Mouse (Mus musculus) lung, postnatal 36 days (tissue): Measurements from ENCODE around the gene Ccdc180.

Experiments used
- DNase-seq: peaks from one replicate; pipeline ENCODE4 v3.0.0; 2022; ENCODE audit warnings: mixed read lengths

The Ccdc180 gene

GRCm38 (mm10) chr4:45972448-45972854, 82.3 kb downstream of the Ccdc180 start:
- peak; percentile 75 for DNase-seq

GRCm38 (mm10) chr4:45972951-45973350, 82.8 kb downstream of the Ccdc180 start:
- no peak for DNase-seq

GRCm38 (mm10) chr4:45976931-45977667, 87.0 kb downstream of the Ccdc180 start:
- DNase-seq, result no peak

GRCm38 (mm10) chr4:45979916-45980315, 89.8 kb downstream of the Ccdc180 start:
- no peak for DNase-seq

- DNase-seq, result no peak
Measured at GRCm38 (mm10) chr4:45981054-45981453, 91.0 kb downstream of the Ccdc180 start.

- DNase-seq, result peak; percentile 43
Measured at GRCm38 (mm10) chr4:45990427-45991135, 100.5 kb downstream of the Ccdc180 start.

- no peak for DNase-seq
Measured at GRCm38 (mm10) chr4:45998536-45998935, 108.4 kb downstream of the Ccdc180 start.
